Mouse (Mus musculus): ENCODE measurements around the gene Tmc8.
"Not testable (repeated sequence)": the region's sequence is repeated elsewhere in the genome, so short reads cannot be mapped to it uniquely, and the experiment has no call there.

The Tmc8 gene

GRCm38 (mm10) chr11:117798160-117798541 is 16.3 kb downstream of the Tmc8 start:
- DNase-seq = no peak

DNA sequence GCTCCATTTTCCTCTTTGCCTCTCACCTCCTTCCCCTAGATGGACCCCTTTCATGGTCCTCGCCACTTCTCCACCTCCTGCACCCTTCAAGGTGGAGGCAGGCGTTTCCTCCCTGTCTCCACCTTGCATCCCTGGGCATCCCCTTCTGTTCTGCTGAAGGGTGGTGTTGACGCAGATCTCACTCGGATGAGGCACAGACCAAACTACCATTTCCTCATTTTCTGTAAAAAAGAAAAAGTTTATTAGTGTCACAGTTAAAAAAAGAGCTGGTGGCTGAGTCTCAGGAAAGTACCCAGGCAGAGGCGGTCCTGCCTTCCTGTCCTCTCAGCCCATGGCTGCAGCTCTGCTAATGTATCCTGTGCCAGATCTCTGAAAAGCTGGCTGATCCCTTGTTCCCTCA is 17.3 kb downstream of the Tmc8 start:
- DNase-seq = no peak

- DNase-seq = no peak
Measured at GRCm38 (mm10) chr11:117800038-117800437, 18.2 kb downstream of the Tmc8 start.

DNA sequence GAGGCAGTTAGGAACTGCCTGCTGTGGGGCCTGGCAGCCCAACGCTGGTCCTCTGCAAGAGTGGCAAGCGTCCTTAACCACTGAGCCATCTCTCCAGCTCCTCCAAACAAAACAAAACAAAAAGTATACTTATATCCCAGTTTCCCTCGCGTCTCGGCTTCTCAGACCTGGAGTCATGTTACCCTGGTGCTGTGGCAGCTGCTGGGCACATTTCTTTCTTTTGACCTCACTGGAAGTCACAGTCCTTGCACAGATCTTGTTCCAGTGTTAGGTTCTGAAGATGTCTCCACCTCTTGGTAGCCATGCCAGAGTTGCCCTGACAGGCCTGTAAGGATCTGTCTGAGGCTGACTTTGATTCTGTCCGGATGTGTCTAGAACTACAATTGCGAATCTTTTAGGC is 19.8 kb downstream of the Tmc8 start:
- DNase-seq = no peak

DNA sequence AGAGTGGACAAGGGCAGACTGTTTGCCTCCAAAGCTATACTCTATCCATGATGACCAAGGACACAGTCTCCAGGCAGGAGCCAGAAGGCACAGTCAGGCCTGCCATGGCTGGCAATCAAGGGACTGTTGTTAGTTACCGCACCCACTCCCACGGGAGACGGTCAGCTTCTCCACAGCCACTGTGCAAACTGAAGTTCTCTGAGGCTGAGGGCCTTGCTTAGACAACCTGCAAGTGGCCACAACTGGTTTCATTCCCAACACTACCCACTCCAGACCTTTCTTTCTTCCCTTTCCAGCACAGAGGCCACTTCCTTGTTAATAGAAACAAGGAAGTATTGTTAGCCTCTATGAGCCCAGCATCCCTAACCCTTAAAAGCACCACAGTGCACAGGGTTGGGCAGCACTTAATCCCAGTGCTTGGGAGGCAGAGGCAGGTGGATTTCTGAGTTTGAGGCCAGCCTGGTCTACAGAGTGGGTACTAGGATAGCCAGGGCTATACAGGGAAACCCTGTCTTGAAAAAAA is 21.4 kb downstream of the Tmc8 start:
- DNase-seq = no peak

GRCm38 (mm10) chr11:117806781-117807180 is 24.9 kb downstream of the Tmc8 start:
- DNase-seq = no peak

- DNase-seq = peak; percentile 52
Measured at GRCm38 (mm10) chr11:117809407-117810311, 27.8 kb downstream of the Tmc8 start, which contains the start of the genes Gm20708 and Syngr2. TSS of gene Gm20708 (plus strand) at chr11:117809668. TSS of gene Syngr2 (plus strand) at chr11:117809668.

GRCm38 (mm10) chr11:117810401-117811046 is 28.6 kb downstream of the Tmc8 start:
- peak; percentile 70 for DNase-seq

GRCm38 (mm10) chr11:117813867-117814266 is 32.0 kb downstream of the Tmc8 start:
- no peak for DNase-seq

GRCm38 (mm10) chr11:117814704-117815366 is 33.0 kb downstream of the Tmc8 start:
- DNase-seq = no peak

GRCm38 (mm10) chr11:117815850-117816249 is 34.0 kb downstream of the Tmc8 start:
- DNase-seq = not testable (repeated sequence)

DNA sequence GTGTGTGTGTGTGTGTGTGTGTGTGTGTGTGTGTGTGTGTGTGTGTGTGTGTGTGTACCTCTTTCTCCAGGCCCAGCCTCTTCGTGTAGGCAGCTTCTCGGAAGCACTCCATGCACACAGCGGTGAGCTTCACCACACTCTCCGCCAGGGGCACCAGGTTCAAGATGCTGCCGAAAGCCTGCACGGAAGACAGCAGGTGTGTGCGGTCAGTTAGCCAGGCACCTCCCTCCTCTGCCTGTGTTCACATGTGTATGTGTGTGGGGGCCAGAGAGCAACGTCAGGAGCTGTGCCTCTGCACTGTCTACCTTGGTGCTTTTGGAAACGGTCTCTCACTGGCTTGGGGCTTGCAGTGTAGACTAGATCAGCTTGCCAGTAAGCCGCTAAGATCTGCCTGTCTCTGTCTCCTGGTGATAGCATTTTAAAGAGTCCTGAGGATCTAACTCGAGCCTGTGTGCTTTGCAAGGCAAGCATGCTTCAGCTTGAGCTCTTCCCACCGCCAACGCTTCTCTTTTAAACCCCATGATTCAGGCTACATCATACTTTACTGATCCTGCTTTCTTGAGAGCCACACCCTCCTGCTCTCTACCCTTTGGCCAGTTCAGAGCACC is 34.6 kb downstream of the Tmc8 start:
- DNase-seq = no peak

DNA sequence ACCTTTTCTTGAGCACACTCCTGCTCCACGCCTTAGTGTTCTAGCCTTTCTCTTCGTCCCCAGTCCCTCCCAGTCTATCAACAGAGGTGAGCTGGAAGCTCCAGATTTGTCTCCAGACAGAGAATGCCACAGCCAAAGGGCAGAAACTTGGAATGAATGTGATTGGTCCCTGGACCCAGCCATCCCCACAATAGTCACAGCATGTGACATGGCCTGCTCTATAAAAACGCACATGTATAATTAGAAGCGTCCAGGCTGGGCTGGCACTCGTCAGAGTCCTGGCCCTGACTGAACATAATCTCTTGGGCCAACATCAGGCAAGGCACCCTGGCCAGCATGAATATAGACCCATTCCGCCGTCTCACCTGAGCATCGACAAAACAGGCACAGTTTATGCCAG is 37.2 kb downstream of the Tmc8 start:
- DNase-seq = no peak

DNA sequence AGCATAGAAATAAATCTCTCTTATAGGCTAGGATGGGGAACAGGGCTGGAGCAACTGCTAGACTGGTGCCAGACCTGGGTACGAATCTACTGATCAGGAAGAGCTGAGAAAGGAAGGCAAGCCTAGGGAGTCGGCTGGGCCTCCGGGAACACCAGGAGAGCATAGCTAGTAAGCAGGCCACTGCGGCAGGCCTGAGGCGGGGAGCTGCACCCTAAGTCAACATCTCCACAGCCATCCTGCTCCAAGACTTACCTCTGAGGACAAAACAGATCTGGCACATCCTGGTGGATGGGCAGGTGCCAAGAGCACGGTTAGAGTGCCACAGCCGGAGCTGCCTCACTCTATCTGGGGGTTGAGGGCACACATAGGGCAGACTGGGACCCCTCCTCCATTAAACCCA is 38.3 kb downstream of the Tmc8 start:
- no peak for DNase-seq

GRCm38 (mm10) chr11:117821868-117822267 is 40.0 kb downstream of the Tmc8 start:
- no peak for DNase-seq

- DNase-seq = no peak
Measured at GRCm38 (mm10) chr11:117822728-117823241, 40.9 kb downstream of the Tmc8 start.

DNA sequence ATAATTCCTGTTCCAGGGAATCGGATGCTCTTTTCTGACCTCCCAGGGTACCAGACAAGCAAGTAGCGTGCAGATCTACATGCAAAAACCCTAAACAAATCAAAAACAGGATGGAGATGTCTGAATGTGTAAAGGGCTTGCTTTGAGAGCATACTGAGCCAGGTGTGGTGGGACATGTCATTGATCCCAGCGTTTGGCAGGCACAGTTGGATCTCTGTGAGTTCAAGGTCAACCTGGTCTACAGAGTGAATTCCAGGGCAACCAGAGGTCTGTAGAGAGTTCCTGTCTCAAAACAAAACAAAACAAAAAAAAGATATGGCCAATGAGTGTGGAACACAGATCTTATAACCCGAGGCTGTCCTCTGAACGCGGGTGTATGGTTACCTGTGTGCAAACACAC is 41.5 kb downstream of the Tmc8 start:
- no peak for DNase-seq

GRCm38 (mm10) chr11:117824060-117824969 is 42.4 kb downstream of the Tmc8 start:
- peak; percentile 78 for DNase-seq

- DNase-seq = peak; percentile 61
Measured at GRCm38 (mm10) chr11:117825333-117826101, 43.6 kb downstream of the Tmc8 start, which contains the start of the genes Afmid and Tk1. TSS of gene Afmid (plus strand) at chr11:117825924. TSS of gene Tk1 (minus strand) at chr11:117826092.

DNA sequence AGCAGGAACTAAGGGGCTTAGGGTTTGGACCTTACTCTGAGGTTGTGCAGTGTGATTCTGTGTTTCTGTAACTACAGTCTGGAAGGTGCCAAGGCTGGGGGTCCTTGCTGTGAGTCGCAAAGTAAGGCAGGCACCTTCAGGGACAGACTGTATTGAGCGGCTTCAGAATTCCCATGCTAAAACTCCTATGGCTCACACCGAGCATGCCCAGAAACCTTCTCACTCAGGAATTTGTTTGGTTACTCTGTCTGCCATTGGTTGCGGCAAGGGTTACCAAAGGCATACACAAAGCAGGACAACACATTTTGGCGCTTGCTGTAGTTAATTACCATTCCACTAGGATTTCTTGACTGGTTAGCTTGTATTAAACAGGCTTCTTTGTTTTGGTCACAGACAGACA is 44.3 kb downstream of the Tmc8 start:
- no peak for DNase-seq

- DNase-seq = no peak
Measured at GRCm38 (mm10) chr11:117826916-117827315, 45.0 kb downstream of the Tmc8 start.
